Mouse (Mus musculus) monocyte, adult 5-6 weeks (primary cell): ENCODE data around the gene Tead4. TPM values are rescaled to one million over a fixed set of nuclear protein-coding genes. Genes with fewer than 3 reads are reported as not detected.
"Not testable (repeated sequence)": the region's sequence is repeated elsewhere in the genome, so short reads cannot be mapped to it uniquely, and the experiment has no call there.

Experiments
- ATAC-seq: fragments of 153-309, 156-312 bp; replicated peaks from 2 replicates; pipeline ENCODE4 v1.8.0; 2017; ENCODE audit warnings: mild to moderate bottlenecking; ENCODE audit not compliant: low TSS enrichment, insufficient number of reproducible peaks, severe bottlenecking, poor library complexity, low FRiP score
- total RNA-seq: library from RNA; stranded (forward); fragments of 200-1000, 200-491, 200-594 nt; gene quantifications from 3 replicates; pipeline ENCODE4 v1.2.3, GENCODE M21; 2017

Tead4 gene
- total RNA-seq, 1 experiment from 2014 or later = not detected

DNA sequence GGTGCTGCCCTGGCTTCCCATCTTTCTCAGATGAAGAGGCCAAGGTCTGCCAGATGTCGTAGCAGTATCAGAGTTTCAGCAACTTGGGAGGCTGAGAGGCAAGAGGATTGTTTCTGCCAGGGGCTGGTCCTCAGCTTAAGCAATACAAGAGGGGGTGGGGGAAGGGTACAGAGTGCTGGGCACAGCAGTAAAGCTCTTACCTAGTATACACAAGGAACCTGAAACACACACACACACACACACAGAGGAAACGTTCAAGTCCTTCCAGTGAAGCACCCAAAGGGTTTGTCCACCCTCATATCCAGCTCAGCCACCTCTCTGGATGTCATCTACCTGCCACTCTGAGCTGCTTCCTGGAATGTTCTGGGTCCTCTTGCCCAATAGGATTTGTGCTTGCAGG is 44.7 kb downstream of the Tead4 start:
- ATAC-seq = no peak

DNA sequence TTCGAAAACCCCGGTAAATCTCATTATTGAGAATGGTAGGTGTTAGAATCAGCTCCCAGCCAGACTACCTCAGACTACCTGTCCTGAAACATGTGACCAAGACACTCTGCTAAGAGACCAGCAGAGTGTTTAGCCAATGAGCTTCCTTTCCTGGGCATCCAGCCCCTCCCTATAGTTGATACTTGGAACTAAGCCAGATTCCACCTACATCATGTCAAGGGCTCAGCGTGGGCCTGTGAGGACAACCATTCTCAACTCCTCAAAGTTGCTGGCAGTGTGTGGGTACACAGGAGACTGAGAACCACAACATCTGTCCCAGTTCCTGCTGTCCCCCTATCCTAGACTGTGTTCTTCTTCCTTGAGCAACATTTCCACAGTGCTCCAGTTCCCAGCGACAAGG is 45.3 kb downstream of the Tead4 start:
- ATAC-seq = no peak

- ATAC-seq = no peak
These were observed 46.1 kb downstream of the Tead4 start for GRCm38 (mm10) chr6:128254551-128254950.

DNA sequence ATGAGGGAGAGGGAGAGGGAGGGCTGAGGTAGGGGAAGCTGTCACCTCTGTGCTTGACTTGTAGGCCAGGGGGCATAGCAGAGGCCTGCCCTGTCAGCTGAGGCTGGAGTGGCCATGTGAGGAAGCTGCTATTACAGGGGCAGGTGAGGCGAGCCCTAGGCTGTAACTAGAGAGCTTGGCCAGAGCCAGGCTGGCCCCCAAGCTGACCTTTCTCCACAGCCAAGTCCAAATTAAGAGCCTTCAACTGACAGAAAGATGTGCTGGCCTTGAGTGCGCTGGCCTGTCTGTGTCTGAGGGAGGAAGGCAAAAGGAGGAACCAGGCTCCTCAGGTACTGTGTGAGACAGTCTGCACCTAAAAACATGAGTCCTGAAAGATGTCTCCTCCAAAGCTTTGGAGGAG is 47.5 kb downstream of the Tead4 start:
- no peak for ATAC-seq

DNA sequence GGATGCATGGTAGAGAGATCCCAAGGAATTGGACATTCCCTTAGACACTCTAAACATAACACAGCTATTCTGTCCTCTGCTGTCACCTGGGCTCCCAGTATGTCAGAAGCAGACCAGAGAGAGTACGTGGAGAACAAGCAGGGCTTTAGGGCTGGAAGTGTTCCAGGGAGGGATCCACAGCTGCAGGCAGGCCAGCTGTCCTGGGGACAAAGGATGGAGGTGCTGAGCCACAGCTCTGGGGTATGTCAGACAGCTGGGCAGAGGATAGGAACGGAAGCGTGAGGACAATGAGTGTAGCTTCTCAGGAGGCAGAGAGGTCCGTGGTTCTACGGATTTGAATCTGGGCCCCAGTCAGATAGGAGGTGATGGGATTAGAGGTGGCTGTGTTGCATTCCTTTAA is 50.0 kb downstream of the Tead4 start:
- no peak for ATAC-seq

- ATAC-seq = no peak
These were observed 63.4 kb downstream of the Tead4 start for GRCm38 (mm10) chr6:128237102-128237763.

- ATAC-seq = no peak
These were observed 64.0 kb downstream of the Tead4 start for GRCm38 (mm10) chr6:128236581-128236980.

GRCm38 (mm10) chr6:128234206-128234605 is 66.4 kb downstream of the Tead4 start:
- no peak for ATAC-seq

GRCm38 (mm10) chr6:128232216-128232615 is 68.4 kb downstream of the Tead4 start:
- ATAC-seq = no peak

- no peak for ATAC-seq
These were observed 68.9 kb downstream of the Tead4 start for GRCm38 (mm10) chr6:128231741-128232140.

DNA sequence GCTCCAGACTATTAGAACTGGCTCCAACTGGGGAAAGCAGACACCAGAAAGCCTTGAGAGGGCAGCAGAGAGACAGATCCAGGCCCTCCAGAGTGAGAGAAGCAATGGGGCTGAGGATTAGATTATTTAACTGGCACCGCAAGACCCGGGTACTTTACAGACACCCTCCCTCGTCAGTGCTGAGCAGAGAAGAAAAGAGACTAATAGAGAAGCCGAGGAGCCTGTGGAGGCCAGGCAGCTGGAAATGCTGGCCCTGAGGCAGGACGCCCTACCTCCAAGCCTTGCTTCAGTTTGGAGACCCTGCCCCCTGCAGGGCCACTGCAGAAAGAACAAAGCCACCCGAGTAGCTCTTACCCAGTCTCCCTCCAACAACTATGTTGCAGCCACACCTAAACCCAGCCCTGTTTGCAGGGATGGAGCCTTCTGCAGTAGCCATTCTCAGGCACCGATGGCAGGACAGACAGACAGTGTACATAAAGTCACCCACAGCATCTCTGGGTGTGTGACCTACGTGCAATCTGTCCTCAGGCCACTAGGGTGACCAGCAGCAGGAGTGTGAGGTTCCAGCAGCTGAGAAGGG is 73.1 kb downstream of the Tead4 start:
- ATAC-seq = no peak

DNA sequence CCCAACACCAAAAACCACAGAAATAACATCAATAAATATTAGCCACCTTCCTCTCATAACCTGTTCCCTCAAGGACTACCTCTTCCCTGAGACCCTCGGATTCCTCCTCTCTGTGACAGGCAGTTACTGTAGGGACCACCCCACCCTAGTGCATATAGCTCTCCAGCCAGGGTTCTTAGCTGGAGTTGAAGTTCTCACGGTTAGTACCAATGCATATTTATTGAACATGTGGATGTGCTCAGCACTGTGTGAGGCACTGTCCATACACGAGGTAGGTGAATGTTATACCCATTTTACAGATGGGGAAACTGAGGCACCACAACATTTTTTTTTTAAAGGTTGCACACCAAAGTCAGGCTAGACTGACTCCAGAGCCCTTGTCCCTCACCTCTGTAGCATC is 73.7 kb downstream of the Tead4 start:
- no peak for ATAC-seq

DNA sequence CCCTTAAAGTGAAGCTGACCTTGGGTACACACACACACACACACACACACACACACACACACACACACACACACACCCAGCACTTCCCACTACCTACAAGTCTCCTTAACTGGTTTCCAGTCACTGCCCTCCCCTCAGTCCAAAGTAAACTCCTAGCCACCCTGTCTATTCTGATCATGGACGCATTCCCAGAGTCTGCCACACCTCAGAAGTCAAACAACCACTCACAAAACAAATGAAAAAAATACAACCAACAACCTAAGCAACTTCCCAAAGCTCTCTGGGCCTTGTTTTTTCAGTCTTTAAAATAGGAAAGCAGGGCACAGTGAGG is 74.8 kb downstream of the Tead4 start:
- no peak for ATAC-seq

DNA sequence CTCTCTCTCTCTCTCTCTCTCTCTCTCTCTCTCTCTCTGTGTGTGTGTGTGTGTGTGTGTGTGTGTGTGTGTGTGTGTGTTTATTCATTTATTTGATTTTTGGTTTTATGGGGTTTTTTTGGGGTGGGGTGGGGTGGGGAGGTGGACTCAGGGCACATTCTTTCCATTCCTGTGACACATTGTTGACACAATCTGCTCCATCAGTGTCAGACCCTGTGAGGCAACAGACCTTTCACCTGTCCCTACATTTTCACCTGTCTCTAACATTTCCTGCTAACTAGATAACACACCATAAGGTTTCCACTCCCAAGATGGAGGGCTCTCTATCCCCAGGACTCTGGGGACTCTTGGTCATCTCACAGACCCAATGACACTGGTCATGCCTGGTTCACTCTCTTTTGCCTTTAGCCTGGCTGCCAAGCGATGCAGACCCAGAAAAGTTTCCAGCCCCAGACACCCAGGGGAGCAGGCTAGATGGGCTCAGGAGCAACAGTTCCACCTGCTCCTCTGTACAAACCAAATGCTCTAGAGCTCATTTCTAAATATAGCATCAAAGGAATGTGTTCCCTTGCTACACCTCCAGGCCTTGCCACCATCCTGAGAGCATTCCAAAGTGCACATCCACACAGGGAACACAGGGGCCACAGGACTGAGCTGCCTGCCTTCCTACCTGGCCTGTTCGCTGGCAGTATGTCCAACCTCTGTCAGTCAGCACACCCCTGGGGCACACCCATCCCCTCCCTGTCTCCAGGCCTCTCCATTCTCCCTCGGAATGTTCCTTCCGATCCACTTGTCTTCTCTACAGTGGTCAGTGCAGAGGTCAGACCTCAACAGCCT is 75.4 kb downstream of the Tead4 start:
- no peak for ATAC-seq

- ATAC-seq = no peak
These were observed 77.5 kb downstream of the Tead4 start for GRCm38 (mm10) chr6:128223159-128223558.

DNA sequence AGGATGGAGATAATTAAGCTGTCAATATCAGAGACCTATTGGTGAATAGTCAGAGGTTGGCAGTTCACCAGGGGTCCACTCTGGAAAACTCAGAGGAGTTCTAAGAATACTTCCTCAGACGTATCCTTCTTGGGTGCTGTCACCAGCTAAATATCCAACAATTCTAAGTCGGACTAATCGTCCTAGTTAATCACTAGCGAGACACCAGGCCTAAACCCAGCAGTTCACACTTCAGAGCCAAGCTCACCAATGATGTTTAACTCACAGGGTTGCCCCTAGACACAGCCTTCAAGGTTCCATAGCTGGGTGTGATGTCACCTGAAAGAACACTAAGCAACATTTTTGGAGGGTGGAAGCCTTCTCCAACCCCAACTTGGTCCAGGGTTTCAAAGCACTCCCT is 85.6 kb downstream of the Tead4 start:
- ATAC-seq = not testable (repeated sequence)

- not testable (repeated sequence) for ATAC-seq
These were observed 91.4 kb downstream of the Tead4 start for GRCm38 (mm10) chr6:128209199-128209598.

DNA sequence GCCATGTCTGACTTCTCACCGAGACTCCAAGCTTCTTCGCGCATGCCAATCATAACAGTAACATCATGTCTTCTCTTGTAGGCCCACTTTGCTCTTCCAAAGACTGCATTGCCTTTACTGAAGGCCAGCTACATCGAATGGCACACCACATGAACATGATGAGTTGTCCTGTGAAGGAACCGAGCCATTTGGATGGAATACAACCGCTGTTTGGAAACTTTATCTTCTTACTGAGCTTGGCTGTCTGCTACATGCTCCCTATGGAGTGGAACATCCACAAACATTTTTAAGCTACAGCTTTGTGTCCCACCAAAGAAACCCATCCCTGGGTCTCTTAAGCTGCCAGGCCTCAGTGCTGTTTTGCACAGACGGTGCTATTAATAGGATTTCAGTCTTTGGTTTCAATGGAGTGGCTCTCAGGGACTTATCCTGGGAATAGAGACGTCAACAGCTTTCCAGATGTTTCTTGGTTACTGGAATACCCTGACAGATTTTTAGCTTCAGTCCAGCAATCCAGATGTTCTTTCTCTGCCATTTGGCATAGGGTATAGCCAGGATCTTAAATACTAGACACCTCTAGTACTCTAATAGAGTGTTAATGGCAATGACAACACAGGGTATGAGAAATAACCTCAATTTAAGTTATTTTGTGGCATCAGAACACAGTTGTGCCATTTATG is 92.0 kb downstream of the Tead4 start:
- ATAC-seq = no peak

DNA sequence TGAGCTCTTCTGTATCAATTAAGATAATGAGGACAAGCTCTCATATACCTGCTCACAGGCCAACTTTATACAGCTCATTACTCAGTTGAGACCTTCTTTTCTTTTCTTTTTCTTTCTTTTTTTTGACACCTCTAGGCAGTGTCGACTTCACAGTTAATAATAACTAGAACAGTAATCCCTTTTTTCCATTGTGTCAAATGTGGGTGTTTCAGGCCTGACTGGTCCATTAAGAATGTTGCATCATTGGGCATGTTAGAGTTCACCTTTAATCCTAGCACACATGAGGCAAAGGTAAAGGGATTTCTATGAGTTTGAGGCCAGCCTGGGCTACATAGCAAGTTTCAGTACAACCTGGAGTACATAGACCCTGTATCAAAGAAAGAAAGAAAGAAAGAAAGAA is 97.1 kb downstream of the Tead4 start:
- ATAC-seq = no peak
